Mouse (Mus musculus) intestine, postnatal 0 days (tissue): ENCODE data around the gene Isx. TPM values are rescaled to one million over a fixed set of nuclear protein-coding genes. Genes with fewer than 3 reads are reported as not detected.

Source experiments
- ATAC-seq: fragments of 200-750 bp; cut with Nextera tagmentation; 2 replicates; pipeline ENCODE4 v1.8.0; 2017; ENCODE audit warnings: mild to moderate bottlenecking, moderate TSS enrichment, moderate library complexity
- H3K27ac ChIP-seq: fragments of 300-500 bp; sonication (generic); 2 replicates; pipeline ENCODE4 v1.5.1; 2014; ENCODE audit warnings: mild to moderate bottlenecking, low read depth, low read length, moderate library complexity
- H3K27me3 ChIP-seq: fragments of 300-500 bp; sonication (generic); replicated peaks from 2 replicates; pipeline ENCODE4 v1.6.1; 2014; ENCODE audit warnings: low read length, mixed read lengths; ENCODE audit not compliant: control insufficient read depth, insufficient read depth
- H3K36me3 ChIP-seq: fragments of 300-500 bp; sonication (generic); 2 replicates; pipeline ENCODE4 v1.6.1; 2014; ENCODE audit warnings: mild to moderate bottlenecking, moderate library complexity; ENCODE audit not compliant: control insufficient read depth, insufficient read depth
- H3K4me1 ChIP-seq: fragments of 300-500 bp; sonication (generic); replicated peaks from 2 replicates; pipeline ENCODE4 v1.6.1; 2014; ENCODE audit warnings: antibody characterized with exemption, low read length, mixed read lengths; ENCODE audit not compliant: control insufficient read depth, insufficient read depth
- H3K4me2 ChIP-seq: fragments of 300-500 bp; sonication (generic); replicated peaks from 2 replicates; pipeline ENCODE4 v1.6.1; 2014; ENCODE audit warnings: low read depth, mild to moderate bottlenecking, moderate library complexity
- H3K4me3 ChIP-seq: fragments of 300-500 bp; sonication (generic); 2 replicates; pipeline ENCODE4 v1.5.1; 2014; ENCODE audit warnings: low read depth, low read length
- H3K9ac ChIP-seq: fragments of 300-500 bp; sonication (generic); 2 replicates; pipeline ENCODE4 v1.6.1; 2014; ENCODE audit warnings: mild to moderate bottlenecking, low read depth, low read length
- H3K9me3 ChIP-seq: fragments of 300-500 bp; sonication (generic); 2 replicates; pipeline ENCODE4 v1.6.1; 2016; ENCODE audit warnings: mixed run types; ENCODE audit not compliant: control insufficient read depth
- CTCF ChIP-seq: sonication (generic); IDR thresholded peaks from 2 replicates; pipeline ENCODE4 v1.5.1; 2016; ENCODE audit warnings: low read depth, mild to moderate bottlenecking, control low read depth, antibody characterized with exemption, moderate library complexity
- WGBS: fragments of 180-500 bp; shearing (Covaris S2); extraction: QIAGEN DNeasy Blood & Tissue Kit; methylation state at CpG from one replicate; pipeline ENCODE4 v1.1.7; 2014; 5-methylcytosine and 5-hydroxymethylcytosine counted together
- polyA plus RNA-seq: library from polyadenylated mRNA; unstranded; fragments of >200 nt; fragmentation: Nextera tagmentation; extraction: Ambion mirVana; gene quantifications from 2 replicates; pipeline ENCODE4 v1.2.1, GENCODE M21; 2015

Isx gene
- polyA plus RNA-seq, 1 experiment from 2014 or later, result 69.9 TPM

GRCm38 (mm10) chr8:74850971-74851370 lies 22.0 kb upstream of the Isx start:
- Histone ChIP-seq H3K36me3 (no peaks in the 10 kb centered on the region), H3K4me3 (no peak overlapping the region), H3K27ac (no peak overlapping the region), H3K9me3 (no peaks in the 10 kb centered on the region), H3K9ac (no peak overlapping the region), H3K4me2 (no peak overlapping the region), H3K27me3 (no peaks in the 10 kb centered on the region), H3K4me1 (no peaks in the 10 kb centered on the region)
- ATAC-seq, result no peak
- no peak for TF ChIP-seq CTCF

- WGBS, result 15% methylated on average over 3 of the region's 3 CpGs
- H3K27me3 ChIP-seq, result no peaks in the 10 kb centered on the region
- no peak for ATAC-seq
Observed at GRCm38 (mm10) chr8:74851837-74852236, 21.1 kb upstream of the Isx start.

GRCm38 (mm10) chr8:74853488-74853887 lies 19.5 kb upstream of the Isx start:
- no peak for ATAC-seq
- Histone ChIP-seq H3K27ac (no peak overlapping the region), H3K4me2 (no peak overlapping the region), H3K36me3 (no peaks in the 10 kb centered on the region), H3K4me1 (no peaks in the 10 kb centered on the region), H3K9ac (no peak overlapping the region), H3K27me3 (no peaks in the 10 kb centered on the region), H3K4me3 (no peak overlapping the region), H3K9me3 (no peaks in the 10 kb centered on the region)
- WGBS, result 17% methylated on average over 5 of the region's 5 CpGs
- peak; percentile 65 for TF ChIP-seq CTCF

More at GRCm38 (mm10) chr8:74851837-74852236, 21.1 kb upstream of the Isx start:
- Histone ChIP-seq H3K27ac (no peak overlapping the region), H3K4me3 (no peak overlapping the region), H3K4me2 (no peak overlapping the region), H3K36me3 (no peaks in the 10 kb centered on the region), H3K9ac (no peak overlapping the region), H3K4me1 (no peaks in the 10 kb centered on the region), H3K9me3 (no peaks in the 10 kb centered on the region)
- no peak for TF ChIP-seq CTCF

- Histone ChIP-seq H3K4me1 (no peaks in the 10 kb centered on the region; the same call in 1 of the 2 replicates), H3K9me3 (no peaks in the 10 kb centered on the region), H3K9ac (no peak overlapping the region), H3K27ac (no peak overlapping the region), H3K4me3 (no peak overlapping the region), H3K4me2 (no peak overlapping the region), H3K27me3 (no peaks in the 10 kb centered on the region), H3K36me3 (no peaks in the 10 kb centered on the region)
- 99% methylated on average over 4 of the region's 4 CpGs for WGBS
- no peak for ATAC-seq
- TF ChIP-seq CTCF, result no peak
Observed at GRCm38 (mm10) chr8:74854786-74855185, 18.2 kb upstream of the Isx start.

- no peak for TF ChIP-seq CTCF
- Histone ChIP-seq H3K9ac (no peak overlapping the region), H3K4me2 (no peak overlapping the region), H3K36me3 (no peaks in the 10 kb centered on the region), H3K9me3 (no peaks in the 10 kb centered on the region), H3K4me1 (no peaks in the 10 kb centered on the region; the same call in 1 of the 2 replicates), H3K27me3 (no peaks in the 10 kb centered on the region), H3K27ac (no peak overlapping the region), H3K4me3 (no peak overlapping the region)
- WGBS, result 91% methylated on average over 3 of the region's 3 CpGs
- ATAC-seq, result no peak
Observed at GRCm38 (mm10) chr8:74855341-74855740, 17.6 kb upstream of the Isx start.

GRCm38 (mm10) chr8:74859241-74859640 lies 13.7 kb upstream of the Isx start:
- 58% methylated on average over 4 of the region's 4 CpGs for WGBS
- TF ChIP-seq CTCF, result no peak
- peak; percentile 76 for ATAC-seq
- H3K4me2 ChIP-seq, result no peak overlapping the region
- no peak overlapping the region for H3K4me3 ChIP-seq
- H3K4me1 ChIP-seq, result no peaks in the 10 kb centered on the region; the same call in 1 of the 2 replicates
- H3K27me3 ChIP-seq, result no peaks in the 10 kb centered on the region
- H3K9me3 ChIP-seq, result no peaks in the 10 kb centered on the region
- H3K9ac ChIP-seq, result no peak overlapping the region
- H3K36me3 ChIP-seq, result no peaks in the 10 kb centered on the region
- H3K27ac ChIP-seq, result peak overlapping the region; percentile 7; the same call in 1 of the 2 replicates

GRCm38 (mm10) chr8:74860449-74860848 lies 12.5 kb upstream of the Isx start:
- 70% methylated on average over 6 of the region's 6 CpGs for WGBS
- Histone ChIP-seq H3K4me1 (no peaks in the 10 kb centered on the region; the same call in 1 of the 2 replicates), H3K9ac (no peak overlapping the region), H3K36me3 (no peaks in the 10 kb centered on the region), H3K27ac (no peak overlapping the region), H3K4me3 (no peak overlapping the region), H3K9me3 (no peaks in the 10 kb centered on the region), H3K27me3 (no peaks in the 10 kb centered on the region), H3K4me2 (no peak overlapping the region)
- no peak for ATAC-seq
- TF ChIP-seq CTCF, result no peak
